Mouse (Mus musculus): Measurements from ENCODE around the gene Yif1a. TPM values are rescaled to one million over a fixed set of nuclear protein-coding genes. Genes with fewer than 3 reads are reported as not detected.
"Not testable (repeated sequence)": the region's sequence is repeated elsewhere in the genome, so short reads cannot be mapped to it uniquely, and the experiment has no call there.

Gene Yif1a
- polyA plus RNA-seq, 1 experiment from 2014 or later, result 68.6 TPM

- no peak for TF ChIP-seq CTCF (IDR thresholded peaks at IDR 0.05)
- ChIA-PET POLR2A (no interaction called here), CTCF (no interaction called here)
- ATAC-seq (no peak), DNase-seq (ENCODE audit: low read depth, low spot score) (no peak)
- in situ Hi-C loops (cut with MboI; ENCODE audit: low pct_unique_long_range_greater_than_20kb), result no loop called here
- H3K27me3 ChIP-seq, result peaks cover 17% of the 10 kb centered on the region
These were observed 4.1 kb upstream of the Yif1a start for GRCm38 (mm10) chr19:5083961-5084833.

GRCm38 (mm10) chr19:5084834-5085144 lies 3.5 kb upstream of the Yif1a start:
- ChIA-PET CTCF (no interaction called here), POLR2A (no interaction called here)
- TF ChIP-seq CTCF (IDR thresholded peaks at IDR 0.05), result no peak
- in situ Hi-C loops (cut with MboI; ENCODE audit: low pct_unique_long_range_greater_than_20kb), result no loop called here
- peaks cover 17% of the 10 kb centered on the region for H3K27me3 ChIP-seq
- no peak for ATAC-seq
- no peak for DNase-seq (ENCODE audit: low read depth, low spot score)

GRCm38 (mm10) chr19:5085145-5085863 lies 3.0 kb upstream of the Yif1a start, which contains the start of gene Tmem151a:
Tmem151a (minus strand) TSS chr19:5085531.
- DNase-seq (ENCODE audit: low read depth, low spot score), result no peak
- POLR2A ChIA-PET, result interaction anchor here (0.7 kb wide), 1 partner anchor 393 kb away, joined by 3 read pairs; no protein-coding TSS in a partner anchor
- H3K27me3 ChIP-seq, result peaks cover 17% of the 10 kb centered on the region
- no peak for TF ChIP-seq CTCF (IDR thresholded peaks at IDR 0.05)
- in situ Hi-C loops (cut with MboI; ENCODE audit: low pct_unique_long_range_greater_than_20kb), result no loop called here
- ATAC-seq, result no peak
- CTCF ChIA-PET, result no interaction called here

- ATAC-seq, result not testable (repeated sequence)
- peaks cover 17% of the 10 kb centered on the region for H3K27me3 ChIP-seq
These were observed 1.8 kb upstream of the Yif1a start for GRCm38 (mm10) chr19:5086533-5086932.

GRCm38 (mm10) chr19:5089324-5089723 lies 986 bp downstream of the Yif1a start:
- peaks cover 7% of the 10 kb centered on the region for H3K27me3 ChIP-seq
- TF ChIP-seq CTCF (IDR thresholded peaks at IDR 0.05), result no peak
- ATAC-seq (no peak), DNase-seq (ENCODE audit: low read depth, low spot score) (no peak)
- ChIA-PET CTCF (interaction anchor here (0.9 to 1.5 kb wide), 4 partner anchors 10 to 51 kb away, joined by 3 to 7 read pairs (median 4); no protein-coding TSS in a partner anchor), POLR2A (no interaction called here)
- in situ Hi-C loops (cut with MboI; ENCODE audit: low pct_unique_long_range_greater_than_20kb), result no loop called here

More at GRCm38 (mm10) chr19:5086533-5086932, 1.8 kb upstream of the Yif1a start:
- CTCF ChIA-PET, result interaction anchor here (1.0 kb wide), 1 partner anchor 65 kb away, joined by 3 read pairs; no protein-coding TSS in a partner anchor
- in situ Hi-C loops (cut with MboI; ENCODE audit: low pct_unique_long_range_greater_than_20kb); DNase-seq (ENCODE audit: low read depth, low spot score); POLR2A ChIA-PET: not testable (repeated sequence)

- no peak for TF ChIP-seq CTCF (IDR thresholded peaks at IDR 0.05)
- no peak for ATAC-seq
- no peaks in the 10 kb centered on the region for H3K27me3 ChIP-seq
- ChIA-PET CTCF (interaction anchor here (1.4 to 2.2 kb wide), 2 partner anchors 25 to 59 kb away, joined by 5 to 7 read pairs; no protein-coding TSS in a partner anchor), POLR2A (interaction anchor here (0.6 kb wide), 1 partner anchor 46 kb away, joined by 3 read pairs; no protein-coding TSS in a partner anchor)
- in situ Hi-C loops (cut with MboI; ENCODE audit: low pct_unique_long_range_greater_than_20kb), result loop anchor here (5.0 kb wide), 1 partner anchor 50 kb away; no protein-coding TSS in a partner anchor
- no peak for DNase-seq (ENCODE audit: low read depth, low spot score)
These were observed 3.7 kb downstream of the Yif1a start for GRCm38 (mm10) chr19:5092083-5092482.

GRCm38 (mm10) chr19:5093481-5094242 lies 5.3 kb downstream of the Yif1a start:
- ChIA-PET CTCF (interaction anchor here (1.0 to 2.2 kb wide), 4 partner anchors 23 to 58 kb away, joined by 3 to 7 read pairs (median 6); no protein-coding TSS in a partner anchor), POLR2A (no interaction called here)
- ATAC-seq, result no peak
- in situ Hi-C loops (cut with MboI; ENCODE audit: low pct_unique_long_range_greater_than_20kb), result loop anchor here (5.0 kb wide), 1 partner anchor 49 kb away; no protein-coding TSS in a partner anchor
- no peaks in the 10 kb centered on the region for H3K27me3 ChIP-seq
- DNase-seq (ENCODE audit: low read depth, low spot score), result no peak
- no peak for TF ChIP-seq CTCF (IDR thresholded peaks at IDR 0.05)

- no peaks in the 10 kb centered on the region for H3K27me3 ChIP-seq
- ChIA-PET CTCF (interaction anchor here (1.0 to 2.2 kb wide), 3 partner anchors 22 to 57 kb away, joined by 3 to 7 read pairs (median 7); no protein-coding TSS in a partner anchor), POLR2A (interaction anchor here (0.7 to 1.2 kb wide), 2 partner anchors 10 to 30 kb away, joined by 3 read pairs; no protein-coding TSS in a partner anchor)
- TF ChIP-seq CTCF (IDR thresholded peaks at IDR 0.05), result no peak
- no peak for ATAC-seq
- DNase-seq (ENCODE audit: low read depth, low spot score), result no peak
- in situ Hi-C loops (cut with MboI; ENCODE audit: low pct_unique_long_range_greater_than_20kb), result loop anchor here (5.0 kb wide), 1 partner anchor 48 kb away; no protein-coding TSS in a partner anchor
These were observed 5.9 kb downstream of the Yif1a start for GRCm38 (mm10) chr19:5094243-5094632.

- no peak for TF ChIP-seq CTCF (IDR thresholded peaks at IDR 0.05)
- POLR2A ChIA-PET, result interaction anchor here (0.7 to 1.2 kb wide), 4 partner anchors 10 to 47 kb away, joined by 3 read pairs; no protein-coding TSS in a partner anchor
- CTCF ChIA-PET, result interaction anchor here (1.0 to 2.1 kb wide), 3 partner anchors 25 to 56 kb away, joined by 3 to 9 read pairs (median 7); no protein-coding TSS in a partner anchor
- ATAC-seq (no peak), DNase-seq (ENCODE audit: low read depth, low spot score) (no peak)
- in situ Hi-C loops (cut with MboI; ENCODE audit: low pct_unique_long_range_greater_than_20kb), result loop anchor here (5.0 kb wide), 1 partner anchor 47 kb away; no protein-coding TSS in a partner anchor
- H3K27me3 ChIP-seq, result no peaks in the 10 kb centered on the region
These were observed 6.5 kb downstream of the Yif1a start for GRCm38 (mm10) chr19:5094746-5095417.
